Mouse (Mus musculus) heart, adult 2 months (tissue): ENCODE results near the gene Dusp2. TPM values are rescaled to one million over a fixed set of nuclear protein-coding genes. Genes with fewer than 3 reads are reported as not detected.

Experiments used
- DNase-seq, 2 experiments: peaks; one replicate each; pipeline ENCODE4 v3.0.0; 2021
- H3K27ac ChIP-seq: fragments of 200-600 bp; 2 replicates; pipeline ENCODE4 v1.8.1; 2022
- H3K27me3 ChIP-seq: fragments of 200-500 bp; 2 replicates; pipeline ENCODE4 v1.6.1; 2012; ENCODE audit warnings: mild to moderate bottlenecking, low read length, inconsistent platforms, mixed read lengths; ENCODE audit not compliant: control insufficient read depth, insufficient read depth
- H3K36me3 ChIP-seq: fragments of 200-500 bp; 2 replicates; pipeline ENCODE4 v1.6.1; 2012; ENCODE audit warnings: low read length, inconsistent platforms; ENCODE audit not compliant: control insufficient read depth, insufficient read depth
- H3K4me1 ChIP-seq: fragments of 200-500 bp; 2 replicates; pipeline ENCODE4 v1.6.1; 2011; ENCODE audit warnings: low read length; ENCODE audit not compliant: control insufficient read depth, insufficient read depth
- H3K4me3 ChIP-seq: fragments of 200-600 bp; 2 replicates; pipeline ENCODE4 v1.8.1; 2022
- H3K79me2 ChIP-seq: fragments of 200-500 bp; replicated peaks from 2 replicates; pipeline ENCODE4 v1.6.1; 2012; ENCODE audit warnings: mild to moderate bottlenecking, inconsistent platforms, low read length, moderate library complexity, mixed read lengths; ENCODE audit not compliant: control insufficient read depth, insufficient read depth
- H3K9ac ChIP-seq: fragments of 200-500 bp; 2 replicates; pipeline ENCODE4 v1.6.1; 2012; ENCODE audit warnings: low read depth, mild to moderate bottlenecking, control low read depth, inconsistent platforms, low read length, mixed read lengths
- CTCF ChIP-seq: fragments of 200-600 bp; IDR thresholded peaks from 2 replicates; pipeline ENCODE4 v1.8.1; 2022; ENCODE audit warnings: antibody characterized with exemption, mild to moderate bottlenecking, moderate library complexity
- EP300 ChIP-seq: fragments of 200-500 bp; IDR thresholded peaks from 2 replicates; pipeline ENCODE4 v1.6.1; 2011; ENCODE audit warnings: low read depth, low read length, control low read depth; ENCODE audit not compliant: insufficient read depth
- POLR2A ChIP-seq: fragments of 200-500 bp; IDR thresholded peaks from 2 replicates; pipeline ENCODE4 v1.6.1; 2011; ENCODE audit warnings: mild to moderate bottlenecking, low read depth, low read length, control low read depth; ENCODE audit not compliant: insufficient read depth
- WGBS: fragments of 180-500 bp; shearing (Covaris S2); methylation state at CpG from one replicate; pipeline ENCODE4 v1.1.7; 2018; 5-methylcytosine and 5-hydroxymethylcytosine counted together
- intact Hi-C: fragments of 180-260 bp; cut with DNase I; formaldehyde crosslinking; loops from one replicate; pipeline ENCODE4 v1.15.1; 2025
- polyA plus RNA-seq: library from polyadenylated mRNA; depleted of rRNA; stranded (reverse); fragments of >200 nt; gene quantifications from 2 replicates; pipeline ENCODE4 v1.2.3, GENCODE M21; 2012
- total RNA-seq, 2 experiments: library from RNA; stranded (reverse); gene quantifications; 2 replicates each; pipeline ENCODE4 v1.2.3; 2021

Gene Dusp2
- total and polyA plus RNA-seq, 3 experiments, result 0.44 to 1.1 (median 0.45) TPM

- Histone ChIP-seq H3K4me1 (no peaks in the 10 kb centered on the region; the same call in 1 of the 2 replicates), H3K9ac (no peak overlapping the region), H3K4me3 (no peak overlapping the region), H3K27ac (no peak overlapping the region), H3K27me3 (no peaks in the 10 kb centered on the region), H3K36me3 (no peaks in the 10 kb centered on the region), H3K79me2 (no peaks in the 10 kb centered on the region)
- intact Hi-C loops, result loop anchor here (2.0 to 5.0 kb wide), 2 partner anchors 32 to 174 kb away; no protein-coding TSS in a partner anchor
- WGBS, result 9% methylated on average over 3 of the region's 3 CpGs
- TF ChIP-seq EP300 (peak; percentile 54; the same call in 1 of the 2 replicates), POLR2A (no peak), CTCF (peak; percentile 95)
- DNase-seq, result peak; percentile 50 to 71
Observed at GRCm38 (mm10) chr2:127341159-127341558, 5.2 kb downstream of the Dusp2 start.

DNA sequence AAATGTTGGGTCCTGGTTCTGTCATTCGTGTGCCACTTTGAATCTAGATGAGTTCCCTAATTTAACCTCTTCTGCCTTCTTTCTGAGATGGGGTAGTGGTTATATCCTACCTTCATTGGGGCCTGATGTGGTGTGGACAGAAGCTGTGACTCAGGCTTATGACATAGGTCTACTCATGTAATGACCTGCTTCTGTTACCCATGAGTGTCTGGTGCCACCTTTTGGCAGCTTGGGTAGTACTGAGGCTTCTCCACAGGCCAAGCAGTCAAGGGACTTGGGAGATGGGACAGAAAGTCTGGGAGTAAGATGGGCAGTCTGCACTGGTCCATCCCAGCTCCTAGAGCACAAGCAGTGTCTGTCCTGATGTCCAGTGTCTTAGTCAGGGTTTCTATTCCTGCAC, 10.4 kb downstream of the Dusp2 start:
- no peak overlapping the region for H3K4me3 ChIP-seq
- WGBS, result 63% methylated on average over 1 of the region's 1 CpGs
- no peak overlapping the region for H3K27ac ChIP-seq
- TF ChIP-seq POLR2A (no peak), EP300 (no peak), CTCF (peak; percentile 39)
- H3K9ac ChIP-seq, result no peak overlapping the region
- H3K79me2 ChIP-seq, result no peaks in the 10 kb centered on the region
- no peaks in the 10 kb centered on the region for H3K27me3 ChIP-seq
- H3K36me3 ChIP-seq, result no peaks in the 10 kb centered on the region
- intact Hi-C loops, result no loop called here
- DNase-seq, result no peak
- H3K4me1 ChIP-seq, result no peaks in the 10 kb centered on the region

GRCm38 (mm10) chr2:127347147-127347985, 11.4 kb downstream of the Dusp2 start:
- Histone ChIP-seq H3K27ac (no peak overlapping the region), H3K27me3 (no peaks in the 10 kb centered on the region), H3K36me3 (no peaks in the 10 kb centered on the region), H3K4me3 (no peak overlapping the region), H3K4me1 (no peaks in the 10 kb centered on the region), H3K79me2 (no peaks in the 10 kb centered on the region), H3K9ac (no peak overlapping the region)
- intact Hi-C loops, result no loop called here
- 67% methylated on average over 13 of the region's 13 CpGs for WGBS
- no peak for TF ChIP-seq CTCF
- no peak for TF ChIP-seq POLR2A
- no peak for TF ChIP-seq EP300
- DNase-seq, result no peak

- WGBS, result 73% methylated on average over 4 of the region's 4 CpGs
- Histone ChIP-seq H3K27me3 (no peaks in the 10 kb centered on the region; the same call in 1 of the 2 replicates), H3K4me1 (no peaks in the 10 kb centered on the region), H3K27ac (no peak overlapping the region), H3K36me3 (no peaks in the 10 kb centered on the region), H3K4me3 (no peak overlapping the region), H3K79me2 (no peaks in the 10 kb centered on the region), H3K9ac (no peak overlapping the region)
- intact Hi-C loops, result no loop called here
- TF ChIP-seq EP300 (no peak), POLR2A (no peak), CTCF (no peak)
- no peak for DNase-seq
Observed at GRCm38 (mm10) chr2:127353881-127354280, 17.9 kb downstream of the Dusp2 start.

DNA sequence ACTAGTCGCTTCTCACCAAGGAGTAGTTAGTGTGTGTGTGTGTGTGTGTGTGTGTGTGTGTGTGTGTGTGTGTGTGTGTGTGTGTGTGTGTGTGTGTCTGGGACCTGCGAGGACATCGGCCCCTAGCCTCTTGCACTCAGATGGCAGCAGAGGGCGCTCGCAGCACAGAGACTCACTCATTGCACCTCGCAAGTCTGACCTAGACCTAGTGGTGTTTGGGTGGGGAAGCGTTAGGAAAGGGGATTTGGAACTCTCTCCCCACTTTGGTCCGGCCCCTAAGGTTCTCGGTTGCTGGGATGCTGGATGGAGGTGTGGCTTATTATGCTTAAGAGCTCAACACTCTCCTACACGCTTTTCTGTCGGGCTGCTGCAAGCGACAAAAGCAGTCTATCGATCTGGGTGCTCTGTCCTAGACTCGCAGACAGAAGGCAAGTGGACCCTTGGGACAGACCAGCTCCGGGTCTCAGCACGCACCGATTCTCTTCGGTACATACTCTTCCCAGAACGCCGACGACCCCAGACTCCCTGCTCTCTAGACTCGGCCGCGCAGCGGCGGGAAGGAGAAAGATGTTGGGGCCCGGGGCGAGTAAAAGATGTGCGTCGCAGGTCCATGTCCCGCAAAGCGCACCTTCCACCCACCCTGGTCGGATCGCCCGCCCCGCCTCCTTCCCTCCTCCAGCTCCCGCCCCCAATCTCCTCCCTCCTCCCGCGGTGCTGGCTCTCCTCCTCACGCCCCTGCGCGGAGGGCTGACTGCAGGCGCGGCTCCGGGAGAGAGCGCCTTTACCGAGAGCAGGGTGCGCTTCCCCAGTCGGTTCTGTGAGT, 26.7 kb downstream of the Dusp2 start, which contains the start of gene Adra2b:
TSS of gene Adra2b (plus strand) at position 750 of the 823 bp plus-strand sequence.
- H3K27ac ChIP-seq, result peak within 1 kb of the TSS; percentile 48
- DNase-seq, result peak; percentile 85 to 87
- no peaks in the 10 kb centered on the region for H3K36me3 ChIP-seq
- no peaks in the 10 kb centered on the region for H3K4me1 ChIP-seq
- no peaks in the 10 kb centered on the region for H3K79me2 ChIP-seq
- H3K4me3 ChIP-seq, result peak within 1 kb of the TSS; percentile 39
- peak; percentile 65 for TF ChIP-seq CTCF
- peak; percentile 33; the same call in 1 of the 2 replicates for TF ChIP-seq POLR2A
- peak; percentile 65; the same call in 1 of the 2 replicates for TF ChIP-seq EP300
- H3K9ac ChIP-seq, result peak within 1 kb of the TSS; percentile 29
- intact Hi-C loops, result loop anchor here (1.0 to 2.0 kb wide), 3 partner anchors 68 to 139 kb away; no protein-coding TSS in a partner anchor
- H3K27me3 ChIP-seq, result peaks cover 18% of the 10 kb centered on the region
- under 1% methylated on average over 48 of the region's 49 CpGs for WGBS

GRCm38 (mm10) chr2:127363282-127363652, 27.3 kb downstream of the Dusp2 start:
- Histone ChIP-seq H3K9ac (peak overlapping the region; percentile 29), H3K36me3 (no peaks in the 10 kb centered on the region), H3K79me2 (no peaks in the 10 kb centered on the region), H3K27ac (peak overlapping the region; percentile 48), H3K27me3 (peaks cover 18% of the 10 kb centered on the region), H3K4me1 (no peaks in the 10 kb centered on the region), H3K4me3 (peak overlapping the region; percentile 39)
- no peak for DNase-seq
- intact Hi-C loops, result loop anchor here (2.0 kb wide), 1 partner anchor 92 kb away; no protein-coding TSS in a partner anchor
- WGBS, result 1% methylated on average over 28 of the region's 28 CpGs
- TF ChIP-seq CTCF (no peak), EP300 (no peak), POLR2A (no peak)
